Mouse (Mus musculus) ES-Bruce4 (cell line): ENCODE measurements around the gene Opn3.

ENCODE experiments used
- CTCF ChIP-seq: IDR thresholded peaks from one replicate; pipeline ENCODE4 v1.8.1; 2011; ENCODE audit warnings: low read depth, low read length
- POLR2A ChIP-seq: IDR thresholded peaks from one replicate; pipeline ENCODE4 v1.8.1; 2011; ENCODE audit warnings: low read length; ENCODE audit not compliant: insufficient read depth

- TF ChIP-seq CTCF, result no peak
- TF ChIP-seq POLR2A, result no peak
Measured at GRCm38 (mm10) chr1:175648615-175649014, 44.0 kb downstream of the Opn3 start.
